ENCODE assay signal across 1 mouse cellular context in the genomic region with DNA sequence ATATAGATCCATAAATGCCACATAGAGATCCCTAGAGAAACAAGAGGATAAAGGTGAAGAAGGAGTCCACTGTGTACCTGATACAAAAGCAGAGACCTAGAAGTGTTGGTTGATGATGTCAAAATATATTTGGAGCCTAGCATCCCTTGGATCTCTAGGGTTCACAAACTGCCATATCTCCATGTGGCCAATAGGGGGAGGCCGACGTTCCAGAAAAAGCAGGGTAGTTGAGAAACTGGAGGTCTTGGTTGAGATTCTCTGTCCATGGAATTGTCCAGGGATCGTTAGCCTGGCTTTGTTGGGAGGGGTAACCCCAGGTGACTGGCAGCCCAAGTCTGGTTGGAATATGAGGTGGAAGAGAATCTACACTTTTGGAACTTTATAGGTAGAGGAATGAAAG.
TF ChIP-seq lines count a peak whose summit lies in the region.

No protein-coding gene starts in this region.

TF ChIP-seq in MEL, 35 proteins besides CTCF, POLR2A, EP300 and RAD21 (continued from another document):
- no peak for TF ChIP-seq MAX (IDR thresholded peaks at IDR 0.05; ENCODE audit: low read length)
- no peak for TF ChIP-seq POLR2AphosphoS2 (IDR thresholded peaks at IDR 0.05; ENCODE audit: low read length)
